Mouse (Mus musculus): ENCODE measurements at regions not wholly inside any gene's neighbourhood (a gene's known extent, or its start where the extent isn't known, plus 50 kb on each side); places are given as distances from the start of the nearest gene placed in this dataset.

GRCm38 (mm10) chr12:104562961-104563360, 89.8 kb upstream of the Gsc start:
- no peak for TF ChIP-seq GATA1 (IDR thresholded peaks at IDR 0.05; ENCODE audit: borderline replicate concordance, low read length)
- no peak for TF ChIP-seq FLI1 (IDR thresholded peaks at IDR 0.05; ENCODE audit: low read length)

Measured in megakaryocyte, embryonic 14.5 days (primary cell).